Mouse (Mus musculus): ENCODE results near the gene Kcnn4. TPM values are rescaled to one million over a fixed set of nuclear protein-coding genes. Genes with fewer than 3 reads are reported as not detected.

Gene Kcnn4
- polyA plus RNA-seq, 3 experiments from 2014 or later = 79.1 to 131 (median 126) TPM

GRCm38 (mm10) chr7:24366716-24367632 is 3.1 kb upstream of the Kcnn4 start:
- peak; percentile 29 for ATAC-seq

- ATAC-seq = no peak
Observed at GRCm38 (mm10) chr7:24368226-24368625, 1.8 kb upstream of the Kcnn4 start.

DNA sequence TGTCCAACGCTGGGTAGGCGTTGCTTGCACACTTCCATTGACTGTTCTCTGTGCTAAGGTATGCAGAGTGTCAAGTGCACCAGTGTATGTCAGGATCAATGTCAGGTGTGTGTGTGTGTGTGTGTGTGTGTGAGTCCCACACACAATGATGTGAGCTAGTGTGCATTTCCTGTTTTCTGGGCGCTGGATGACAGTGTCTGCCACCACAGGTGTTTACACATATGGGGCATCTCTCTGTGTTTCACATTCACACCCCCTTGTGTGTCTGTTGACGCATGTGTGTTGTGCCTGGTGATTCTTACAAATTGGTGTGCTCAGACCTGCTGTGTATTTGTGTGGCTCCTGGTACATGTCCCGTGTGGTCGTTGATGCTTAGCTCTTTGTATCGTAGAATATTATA is 1.1 kb upstream of the Kcnn4 start:
- ATAC-seq = no peak

- ATAC-seq = no peak
Observed at GRCm38 (mm10) chr7:24371012-24371808, 1.1 kb downstream of the Kcnn4 start.

- ATAC-seq = no peak
Observed at GRCm38 (mm10) chr7:24371809-24372145, 1.7 kb downstream of the Kcnn4 start.

DNA sequence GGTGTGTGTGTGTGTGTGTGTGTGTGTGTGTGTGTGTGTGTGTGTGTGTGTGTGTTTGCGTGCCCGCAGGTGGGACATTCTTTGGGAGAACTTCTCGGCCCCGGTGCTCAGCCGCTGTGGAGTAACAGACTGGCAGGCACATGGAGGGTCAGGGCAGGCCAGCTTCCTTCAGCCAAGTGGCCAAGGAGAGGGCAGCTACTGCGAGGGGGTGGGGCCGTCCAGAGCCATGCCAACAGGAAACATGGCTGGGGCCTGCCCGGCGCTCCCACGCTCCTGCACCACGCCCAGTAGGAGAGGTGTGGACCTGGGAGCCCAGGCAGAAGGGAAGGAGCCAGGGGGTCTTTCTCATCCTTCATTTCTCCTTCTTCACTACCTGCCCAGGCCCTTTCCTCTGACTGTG is 2.2 kb downstream of the Kcnn4 start:
- no peak for ATAC-seq

- no peak for ATAC-seq
Observed at GRCm38 (mm10) chr7:24372786-24373185, 2.7 kb downstream of the Kcnn4 start.

DNA sequence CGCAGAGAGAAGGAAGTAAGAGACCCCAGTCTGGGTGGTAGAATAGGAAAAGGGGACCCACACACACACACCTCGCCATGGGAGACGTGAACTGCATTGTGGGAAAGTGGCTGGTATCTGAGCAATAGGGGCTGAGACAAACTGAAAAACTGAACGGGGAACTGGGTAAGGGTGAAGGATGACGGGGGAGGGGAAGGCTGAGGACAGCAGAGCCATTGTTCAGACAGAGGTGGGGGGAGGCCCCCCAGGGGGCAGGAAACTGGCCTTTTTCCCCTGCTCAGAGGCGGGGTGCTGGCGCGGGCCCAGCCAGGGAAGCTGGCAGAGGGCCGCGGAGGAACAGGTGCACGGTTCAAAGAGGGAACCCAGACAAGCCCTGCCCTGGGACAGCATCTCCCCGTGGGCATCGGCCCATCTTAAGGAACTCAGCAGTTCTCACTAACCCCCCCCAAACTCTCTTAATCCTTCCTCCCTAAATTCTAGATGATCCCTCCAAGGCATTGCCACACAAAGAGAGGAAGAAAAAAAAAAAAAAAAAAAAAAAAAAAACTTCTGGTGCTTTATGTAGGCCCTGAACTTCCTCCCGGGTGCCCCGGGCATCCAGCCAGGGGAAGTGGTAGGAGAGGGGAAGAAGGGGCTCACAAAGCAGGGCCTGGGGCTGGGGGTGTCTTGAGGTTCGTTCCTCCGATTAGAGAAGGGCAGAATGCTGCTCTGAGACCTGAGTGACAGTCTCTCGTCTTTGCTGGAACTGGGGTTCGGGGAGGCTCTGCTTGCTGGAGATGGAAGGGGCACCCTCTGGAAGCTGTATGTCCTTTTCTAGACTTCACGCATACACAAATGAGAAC is 3.7 kb downstream of the Kcnn4 start:
- peak; percentile 42 for ATAC-seq

DNA sequence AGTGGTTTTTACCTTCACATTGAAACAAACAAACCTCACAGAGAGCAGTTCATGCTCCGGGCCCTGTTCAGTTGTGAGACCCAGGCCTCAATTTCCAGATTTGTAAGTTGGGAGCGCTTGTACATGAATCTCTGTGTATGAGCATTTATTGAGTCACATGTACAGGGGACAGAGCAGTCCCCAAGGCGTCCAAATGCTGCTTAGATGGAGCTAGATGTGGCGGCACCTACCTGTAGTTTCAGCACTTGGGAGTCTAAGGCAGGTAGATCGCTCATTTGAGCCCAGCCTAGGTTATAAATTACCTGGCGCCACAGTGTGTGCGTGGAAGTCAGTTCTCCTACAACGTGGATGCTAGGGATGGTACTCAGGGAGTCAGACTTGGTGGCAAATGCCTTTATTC is 6.4 kb downstream of the Kcnn4 start:
- no peak for ATAC-seq

- no peak for ATAC-seq
Observed at GRCm38 (mm10) chr7:24377091-24377865, 7.2 kb downstream of the Kcnn4 start.

GRCm38 (mm10) chr7:24378049-24378701 is 8.1 kb downstream of the Kcnn4 start:
- ATAC-seq = peak; percentile 53

- ATAC-seq = peak; percentile 64
Observed at GRCm38 (mm10) chr7:24379934-24380333, 9.9 kb downstream of the Kcnn4 start.

GRCm38 (mm10) chr7:24380370-24380769 is 10.3 kb downstream of the Kcnn4 start:
- ATAC-seq = peak; percentile 21

DNA sequence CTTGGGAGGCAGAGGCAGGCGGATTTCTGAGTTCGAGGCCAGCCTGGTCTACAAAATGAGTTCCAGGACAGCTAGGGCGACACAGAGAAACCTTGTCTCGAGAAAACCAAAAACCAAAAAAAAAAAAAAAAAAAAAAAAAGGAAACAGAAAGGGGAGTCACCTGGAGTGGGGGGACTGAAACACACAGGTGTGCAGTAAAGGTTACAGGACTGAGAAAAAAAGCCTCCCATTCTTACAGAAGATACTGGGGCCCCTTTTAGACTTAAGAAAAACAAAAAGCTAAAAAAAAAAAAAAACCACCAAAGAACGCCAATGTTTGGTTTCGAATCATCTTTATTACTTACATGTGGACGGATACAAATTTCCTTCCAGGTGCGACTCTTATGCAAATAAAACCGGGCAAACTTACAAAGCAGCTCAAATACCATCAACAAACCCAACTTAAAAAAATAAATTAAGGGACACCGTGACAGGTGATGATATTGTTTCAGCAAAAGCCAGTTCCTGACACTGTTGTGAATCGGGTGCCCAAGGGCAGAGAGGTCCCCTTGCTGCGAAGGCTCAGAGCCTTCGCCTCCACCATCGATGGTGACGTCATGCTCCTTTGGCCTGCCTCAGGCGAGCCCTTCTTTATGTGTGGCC is 12.8 kb downstream of the Kcnn4 start:
- no peak for ATAC-seq

DNA sequence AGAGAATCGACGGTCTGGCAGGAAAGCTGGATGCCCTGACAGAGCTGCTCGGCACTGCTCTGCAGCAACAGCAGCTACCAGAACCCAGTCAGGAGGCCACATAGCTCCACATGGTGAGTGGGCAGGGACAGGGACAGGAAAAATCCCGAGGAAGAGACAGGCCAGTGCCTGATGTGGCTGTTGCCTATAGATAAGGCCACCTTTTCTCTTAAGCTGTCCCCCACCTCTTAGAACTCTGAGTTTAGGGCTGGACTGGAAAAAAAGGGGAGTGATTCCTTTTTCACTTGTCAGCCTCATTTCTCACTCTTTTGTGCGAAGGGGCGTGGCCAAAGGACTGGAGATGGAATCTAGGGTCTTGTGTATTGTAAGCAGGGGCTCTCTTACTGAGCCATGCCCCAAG is 14.0 kb downstream of the Kcnn4 start:
- ATAC-seq = no peak

DNA sequence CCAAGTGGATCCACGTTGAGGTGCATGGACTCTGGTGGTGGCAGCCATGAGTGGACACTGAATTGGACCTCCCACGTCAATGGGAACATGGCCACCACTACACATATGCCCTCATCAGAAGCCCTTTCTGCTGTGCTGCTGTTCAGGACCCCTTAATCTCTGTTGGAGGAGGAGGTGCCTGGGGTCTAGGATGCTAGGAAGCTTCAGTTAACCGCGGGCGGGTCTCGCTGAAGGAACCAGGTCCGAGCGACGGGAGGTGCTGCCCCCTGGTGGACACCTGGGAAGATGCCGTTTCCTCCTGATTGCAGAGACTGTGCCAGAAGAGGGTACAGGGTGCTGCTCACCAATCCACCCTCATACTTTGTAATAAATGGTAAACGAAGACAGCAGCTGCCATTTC is 14.8 kb downstream of the Kcnn4 start:
- ATAC-seq = peak; percentile 24

GRCm38 (mm10) chr7:24387059-24387556 is 17.0 kb downstream of the Kcnn4 start:
- no peak for ATAC-seq

- no peak for ATAC-seq
Observed at GRCm38 (mm10) chr7:24389516-24390187, 19.6 kb downstream of the Kcnn4 start.

- ATAC-seq = no peak
Observed at GRCm38 (mm10) chr7:24390512-24390911, 20.4 kb downstream of the Kcnn4 start.

DNA sequence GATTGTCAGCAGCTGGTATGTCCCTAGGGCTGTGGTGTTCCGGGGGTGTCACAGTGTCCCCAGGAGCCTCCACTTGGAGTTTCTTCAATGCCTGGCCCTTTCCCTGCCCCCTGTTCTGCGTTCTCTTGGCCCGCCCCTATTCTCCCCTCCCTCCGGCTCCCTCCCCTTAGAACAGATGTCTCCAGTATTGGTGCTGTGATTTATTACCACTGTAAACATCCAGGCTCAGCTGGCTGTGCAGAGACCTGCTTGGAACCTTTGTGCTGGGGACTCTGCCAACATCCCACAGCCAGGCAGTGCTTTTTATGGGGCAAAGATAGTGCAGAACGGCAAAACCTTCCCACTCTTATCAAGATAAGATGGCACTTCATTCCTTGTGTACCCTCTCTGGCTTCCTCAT is 21.0 kb downstream of the Kcnn4 start:
- ATAC-seq = no peak
